Mouse (Mus musculus) lung, postnatal 4 days (tissue): ENCODE results near the gene Erg.

Experiments
- DNase-seq, 2 experiments: peaks; one replicate each; pipeline ENCODE4 v3.0.0; 2021

Erg gene

GRCm38 (mm10) chr16:95385299-95385973, 201.0 kb downstream of the Erg start:
- no peak for DNase-seq

- no peak for DNase-seq
These were observed 201.7 kb downstream of the Erg start for GRCm38 (mm10) chr16:95384590-95385148.

GRCm38 (mm10) chr16:95382251-95382650, 204.1 kb downstream of the Erg start:
- DNase-seq, result no peak

GRCm38 (mm10) chr16:95376834-95377233, 209.6 kb downstream of the Erg start:
- DNase-seq, result no peak

- peak in 1 of 2 experiments; percentile 44 for DNase-seq
These were observed 210.0 kb downstream of the Erg start for GRCm38 (mm10) chr16:95376364-95376763.

GRCm38 (mm10) chr16:95374646-95375045, 211.7 kb downstream of the Erg start:
- DNase-seq, result no peak

GRCm38 (mm10) chr16:95372960-95373359, 213.4 kb downstream of the Erg start:
- peak; percentile 24 to 54 for DNase-seq

- no peak for DNase-seq
These were observed 214.7 kb downstream of the Erg start for GRCm38 (mm10) chr16:95371713-95372112.

- DNase-seq, result no peak
These were observed 219.2 kb downstream of the Erg start for GRCm38 (mm10) chr16:95366989-95367765.

- no peak for DNase-seq
These were observed 221.2 kb downstream of the Erg start for GRCm38 (mm10) chr16:95365214-95365613.

- peak in 1 of 2 experiments; percentile 44 for DNase-seq
These were observed 222.5 kb downstream of the Erg start for GRCm38 (mm10) chr16:95363632-95364465.

- DNase-seq, result no peak
These were observed 224.4 kb downstream of the Erg start for GRCm38 (mm10) chr16:95361950-95362349.

GRCm38 (mm10) chr16:95360940-95361489, 225.4 kb downstream of the Erg start:
- DNase-seq, result no peak

GRCm38 (mm10) chr16:95360214-95360850, 226.1 kb downstream of the Erg start:
- DNase-seq, result no peak

GRCm38 (mm10) chr16:95356962-95357955, 229.1 kb downstream of the Erg start:
- DNase-seq, result no peak

GRCm38 (mm10) chr16:95353838-95354237, 232.6 kb downstream of the Erg start:
- no peak for DNase-seq

- DNase-seq, result peak in 1 of 2 experiments; percentile 60
These were observed 234.1 kb downstream of the Erg start for GRCm38 (mm10) chr16:95352266-95352665.

- DNase-seq, result peak; percentile 54 to 72
These were observed 235.9 kb downstream of the Erg start for GRCm38 (mm10) chr16:95350499-95350898.

- no peak for DNase-seq
These were observed 236.6 kb downstream of the Erg start for GRCm38 (mm10) chr16:95349745-95350144.

GRCm38 (mm10) chr16:95349344-95349743, 237.0 kb downstream of the Erg start:
- DNase-seq, result no peak

GRCm38 (mm10) chr16:95348555-95348954, 237.8 kb downstream of the Erg start:
- no peak for DNase-seq
